Mouse (Mus musculus): Measurements from ENCODE around the gene Eral1. TPM values are rescaled to one million over a fixed set of nuclear protein-coding genes. Genes with fewer than 3 reads are reported as not detected.

The Eral1 gene
- 27.6 TPM for total RNA-seq (2023)

DNA sequence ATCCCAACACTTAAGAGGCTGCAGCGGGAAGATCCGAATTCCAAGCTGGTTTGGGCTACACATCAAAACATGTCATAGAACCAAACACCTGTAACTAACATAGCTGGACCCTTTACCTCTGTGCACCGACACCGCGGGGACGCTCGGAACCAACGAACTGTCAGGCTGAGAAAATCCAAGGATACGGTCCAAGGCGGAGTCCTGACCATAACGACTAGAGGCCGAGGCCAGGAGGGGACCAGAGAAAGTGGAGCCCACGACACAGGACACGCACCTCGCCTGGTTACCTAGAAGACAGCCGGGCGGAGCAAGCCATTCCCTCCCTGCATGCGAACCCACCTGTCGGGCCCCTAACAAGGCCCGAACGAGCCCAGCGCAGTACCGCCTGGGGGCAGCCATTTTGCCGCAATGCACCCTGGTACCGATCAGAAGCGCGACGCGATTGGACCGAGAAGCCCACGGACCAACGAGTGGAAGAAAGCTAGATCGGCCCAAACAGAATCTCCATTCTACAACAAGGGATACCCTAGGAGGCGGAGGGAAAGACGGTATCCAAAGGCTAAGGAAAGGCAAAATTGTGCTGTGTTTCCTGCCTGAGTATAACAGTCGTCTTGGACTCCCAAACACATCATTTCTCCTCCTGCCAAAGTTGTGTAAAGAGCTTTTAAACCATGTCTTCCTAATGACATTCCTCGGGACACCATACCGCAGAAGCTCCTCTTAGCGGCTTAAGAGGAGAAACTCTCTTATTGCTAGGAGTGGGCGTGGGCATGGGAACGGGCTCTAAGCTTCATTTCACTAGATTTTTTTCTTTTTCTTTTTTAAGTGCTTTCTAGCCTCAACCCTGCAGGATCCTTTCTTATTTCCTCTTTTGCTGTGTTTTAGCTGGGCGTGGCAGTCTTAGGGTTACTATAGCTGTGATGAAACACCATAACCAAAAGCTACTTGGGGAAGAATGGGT, at the start of gene Eral1:
TSS of gene Eral1 (minus strand) at position 423 of the 961 bp plus-strand sequence.

DNA sequence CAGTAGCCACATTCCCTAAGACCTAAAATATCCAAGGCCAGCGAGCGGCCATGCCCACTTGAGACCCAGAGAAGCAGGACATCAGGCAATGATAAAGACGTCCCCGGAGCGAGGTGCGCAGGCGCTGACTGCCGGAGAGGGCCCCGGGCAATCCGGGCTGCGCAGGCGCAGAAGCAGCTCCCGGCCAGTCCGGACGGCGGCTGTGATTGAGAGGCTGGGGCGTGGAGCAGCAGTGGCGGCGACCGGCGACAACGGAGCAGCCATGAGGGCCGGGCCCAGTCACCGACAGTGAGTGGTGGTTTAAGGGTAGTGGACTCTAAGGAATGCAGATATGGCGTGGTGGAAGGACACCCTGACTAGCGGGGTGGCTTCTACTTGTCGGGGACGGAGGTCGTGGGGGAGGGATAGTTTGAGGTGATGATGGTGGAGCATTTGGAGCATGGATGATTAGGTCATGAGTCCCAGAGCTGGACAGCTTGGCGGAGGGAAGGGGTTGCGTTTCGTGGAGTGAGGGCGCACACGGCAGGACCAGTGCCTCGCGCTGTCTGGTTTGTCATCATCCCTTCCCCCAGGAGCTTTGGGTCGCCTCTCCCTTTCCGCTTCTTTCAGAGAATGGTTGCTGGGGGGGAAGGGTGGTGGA, 14.4 kb upstream of the Eral1 start, which contains the start of gene Fam222b:
TSS of gene Fam222b (plus strand) at position 157 of the 640 bp plus-strand sequence.

DNA sequence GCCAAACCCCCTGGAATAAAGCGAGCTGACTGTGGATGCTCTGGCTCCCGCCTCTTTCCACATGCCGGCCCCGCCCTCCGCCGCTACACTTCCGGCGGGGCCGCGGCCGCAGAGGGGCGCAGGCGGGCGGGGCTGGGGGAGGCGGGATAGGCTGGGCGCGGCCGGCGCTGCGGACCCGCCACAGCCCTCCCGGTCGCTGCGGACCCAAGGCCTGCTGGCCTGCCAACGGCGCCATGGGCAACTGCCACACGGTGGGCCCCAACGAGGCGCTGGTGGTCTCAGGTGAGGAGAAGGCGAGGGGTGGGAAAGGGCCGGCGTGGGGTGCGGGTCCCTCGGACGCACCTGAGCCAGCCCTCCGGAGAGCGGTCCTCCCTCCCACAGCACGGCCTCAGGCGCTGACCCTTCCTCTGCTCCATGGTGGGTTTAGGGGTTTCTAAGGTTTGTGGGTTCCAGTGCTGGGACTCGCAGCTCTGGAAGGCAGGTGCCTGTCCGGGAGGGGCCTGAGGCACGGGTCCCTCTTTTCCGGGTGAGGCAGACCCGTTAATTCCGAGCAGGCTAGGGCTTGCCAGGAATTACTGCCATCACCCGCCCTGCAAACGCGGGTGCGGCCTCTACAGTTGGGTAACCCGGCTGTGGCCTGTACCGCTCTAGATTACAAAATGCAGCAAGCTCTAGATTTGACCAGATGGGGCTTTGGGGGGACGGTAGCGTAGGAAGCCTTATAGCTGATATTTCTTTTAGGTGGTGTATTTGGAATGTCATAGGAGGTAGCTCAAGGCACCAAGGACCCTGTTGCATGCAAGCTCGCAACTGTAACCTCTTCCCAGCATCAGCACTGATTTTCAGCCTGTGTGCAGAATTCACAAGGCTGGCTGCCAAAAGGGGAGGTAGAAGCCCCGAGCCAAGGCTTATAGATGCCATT, 42.1 kb downstream of the Eral1 start, which contains the start of gene Flot2:
TSS of gene Flot2 (plus strand) at position 101 of the 922 bp plus-strand sequence.

DNA sequence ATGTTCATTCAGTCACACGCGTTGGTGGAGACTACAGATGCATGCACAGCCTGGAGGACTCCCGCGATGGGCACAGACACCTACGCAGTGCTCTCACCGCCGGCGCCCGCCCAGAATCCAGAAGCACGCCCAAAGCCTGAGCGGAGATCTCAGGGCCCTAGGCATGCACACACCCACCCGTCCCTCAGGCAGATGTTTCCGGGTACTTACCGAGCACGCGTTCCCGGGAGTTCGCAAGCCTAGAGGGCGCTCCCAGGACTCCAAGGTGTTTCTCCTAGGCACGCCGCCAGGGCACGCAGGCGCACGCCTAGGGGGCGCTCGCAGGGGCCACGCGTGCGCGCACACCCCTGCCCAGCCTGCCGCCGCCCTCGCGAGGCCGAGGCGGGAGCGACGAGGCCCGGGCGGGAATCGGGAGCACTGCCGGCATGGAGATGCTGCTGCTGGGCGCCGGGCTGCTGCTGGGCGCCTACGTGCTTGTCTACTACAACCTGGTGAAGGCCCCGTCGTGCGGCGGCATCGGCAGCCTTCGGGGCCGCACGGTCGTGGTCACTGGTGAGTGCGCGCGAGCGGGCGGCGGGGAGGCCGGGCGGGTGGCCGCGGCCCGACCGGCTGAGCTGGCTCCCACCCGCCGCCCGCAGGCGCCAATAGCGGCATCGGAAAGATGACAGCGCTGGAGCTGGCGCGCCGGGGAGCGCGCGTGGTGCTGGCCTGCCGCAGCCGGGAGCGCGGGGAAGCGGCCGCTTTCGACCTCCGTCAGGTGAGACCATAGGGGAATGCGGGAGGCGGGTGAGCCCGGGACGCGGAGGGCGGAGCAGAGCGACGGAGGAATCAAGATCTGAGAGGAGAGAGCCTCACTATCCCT, 48.0 kb downstream of the Eral1 start, which contains the start of gene Dhrs13:
TSS of gene Dhrs13 (plus strand) at position 334 of the 862 bp plus-strand sequence.

Other genes with a start within 250 kb of the Eral1 start
- gene Pipox, start 186.3 kb downstream of the Eral1 start, total RNA-seq (2023) = not detected
- gene Sez6, start 149.6 kb downstream of the Eral1 start, total RNA-seq (2023) = not detected
- gene Phf12, start 97.6 kb downstream of the Eral1 start, total RNA-seq (2023) = 133 TPM
- gene Dhrs13, start 48.1 kb downstream of the Eral1 start, total RNA-seq (2023) = 6.0 TPM
- 30.3 TPM for gene Flot2, start 42.5 kb downstream of the Eral1 start, total RNA-seq (2023)
- 21.7 TPM for gene Fam222b, start 14.3 kb upstream of the Eral1 start, total RNA-seq (2023)
- gene Traf4, start 85.2 kb upstream of the Eral1 start, total RNA-seq (2023) = 38.9 TPM
- gene Nek8, start 96.3 kb upstream of the Eral1 start, total RNA-seq (2023) = 9.1 TPM
- gene Tlcd1, start 96.3 kb upstream of the Eral1 start, total RNA-seq (2023) = 8.9 TPM
- gene Rpl23a, start 103.2 kb upstream of the Eral1 start, total RNA-seq (2023) = 3,317 TPM
- 0.35 TPM for gene Rab34, start 108.0 kb upstream of the Eral1 start, total RNA-seq (2023)
- not detected for gene Proca1, start 113.0 kb upstream of the Eral1 start, total RNA-seq (2023)
- gene Sdf2, start 165.4 kb upstream of the Eral1 start, total RNA-seq (2023) = 41.2 TPM
- gene Supt6, start 165.6 kb upstream of the Eral1 start, total RNA-seq (2023) = 80.8 TPM
- gene 2610507B11Rik, start 181.4 kb upstream of the Eral1 start, total RNA-seq (2023) = 107 TPM
- gene BC030499, start 210.5 kb upstream of the Eral1 start, total RNA-seq (2023) = 1.7 TPM
- 1.7 TPM for gene Spag5, start 221.1 kb upstream of the Eral1 start, total RNA-seq (2023)
- gene Aldoc, start 242.6 kb upstream of the Eral1 start, total RNA-seq (2023) = 38.4 TPM
- gene Pigs, start 248.0 kb upstream of the Eral1 start, total RNA-seq (2023) = 49.7 TPM